Mouse (Mus musculus) cerebellum, adult 2 months (tissue): ENCODE measurements around the gene Lasp1.

Experiments used
- CTCF ChIP-seq: fragments of 200-500 bp; IDR thresholded peaks from 2 replicates; pipeline ENCODE4 v1.5.1; 2011; ENCODE audit warnings: low read depth, mild to moderate bottlenecking, control low read depth, low read length, moderate library complexity, borderline replicate concordance; ENCODE audit not compliant: insufficient read depth
- POLR2A ChIP-seq: fragments of 200-500 bp; IDR thresholded peaks from 2 replicates; pipeline ENCODE4 v1.6.1; 2011; ENCODE audit warnings: low read length, control low read depth, borderline replicate concordance; ENCODE audit not compliant: insufficient read depth

DNA sequence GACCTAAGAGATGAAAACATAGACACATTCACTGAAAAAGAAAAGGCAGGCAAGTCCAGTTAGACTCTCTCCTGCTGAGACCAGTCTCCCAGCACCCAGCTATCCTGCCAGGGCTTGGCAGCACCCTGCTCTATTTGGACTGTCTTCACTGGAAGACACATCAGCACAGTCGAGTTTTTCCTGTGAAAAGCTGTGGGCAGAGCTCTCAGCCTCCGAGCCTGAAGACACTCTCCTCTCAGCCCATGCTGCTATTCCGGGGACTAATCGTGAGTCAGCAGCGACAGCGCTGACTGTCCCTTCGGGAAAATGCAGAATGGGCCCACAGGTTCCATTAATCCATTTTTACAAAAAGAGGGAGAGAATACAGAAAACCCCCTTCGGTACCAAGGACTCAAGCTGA, 45.5 kb upstream of the Lasp1 start:
- TF ChIP-seq CTCF (no peak), POLR2A (no peak)
